Mouse (Mus musculus) cerebellum, postnatal 4 days (tissue): ENCODE results near the gene Tmem117.

Experiments used
- DNase-seq, 2 experiments: peaks; one replicate each; pipeline ENCODE4 v3.0.0; 2022; ENCODE audit warnings: low spot score in 2 of 2, mixed read lengths in 1 of 2

The Tmem117 gene

DNA sequence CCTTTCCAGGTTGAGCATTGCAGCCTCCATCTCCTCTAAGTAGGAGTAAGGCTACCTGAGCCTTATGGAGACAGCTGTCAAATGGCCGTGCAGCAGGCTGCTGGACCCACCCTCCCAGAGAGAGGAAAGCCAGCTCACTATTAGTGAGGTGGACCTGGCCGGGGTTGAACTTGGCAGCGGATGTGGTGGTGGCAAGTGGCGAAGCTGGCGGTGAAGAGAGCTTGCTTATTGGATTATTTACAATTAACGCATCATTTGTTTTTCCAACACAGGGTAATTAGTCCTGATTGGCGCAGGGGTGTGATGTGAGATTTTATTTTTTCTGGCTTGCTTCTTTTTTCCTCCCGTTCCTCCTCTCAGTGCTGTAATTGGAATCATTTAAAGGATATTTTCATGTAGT is 19.4 kb downstream of the Tmem117 start:
- DNase-seq: peak in 1 of 2 experiments; percentile 57

DNA sequence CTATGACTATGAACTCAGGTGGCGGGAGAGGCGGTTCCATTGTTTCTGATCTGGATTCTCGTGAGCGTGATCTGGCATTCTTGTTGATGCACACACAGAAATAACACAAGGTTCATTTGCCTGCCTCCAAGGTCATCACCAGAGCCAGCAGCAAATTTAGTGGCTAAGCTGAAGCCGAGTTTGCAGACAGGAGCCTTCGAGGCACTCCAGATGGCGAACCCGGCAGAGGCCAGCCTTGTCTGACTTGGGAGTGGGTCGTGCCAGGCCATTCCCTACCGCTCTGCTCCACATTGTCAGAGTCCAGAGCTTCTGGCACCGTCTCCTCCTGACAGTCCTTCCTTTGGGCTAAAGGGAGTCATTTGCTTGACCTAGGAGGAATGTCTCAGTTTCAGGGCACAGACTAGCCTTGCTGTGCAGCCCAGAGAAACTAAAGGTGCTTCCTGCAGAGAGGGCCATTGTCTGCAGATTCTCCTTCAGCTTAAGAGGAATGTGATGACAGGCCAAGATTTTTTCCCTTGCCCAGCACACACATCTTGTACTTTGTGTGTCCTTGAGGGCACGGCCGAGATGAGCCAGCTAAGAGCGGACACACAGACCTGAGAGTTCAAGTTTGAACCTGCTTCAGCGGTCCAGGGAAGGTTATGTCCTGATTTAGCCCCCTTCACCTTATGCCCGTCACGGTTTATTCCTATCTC is 20.2 kb downstream of the Tmem117 start:
- DNase-seq: peak in 1 of 2 experiments; percentile 63

DNA sequence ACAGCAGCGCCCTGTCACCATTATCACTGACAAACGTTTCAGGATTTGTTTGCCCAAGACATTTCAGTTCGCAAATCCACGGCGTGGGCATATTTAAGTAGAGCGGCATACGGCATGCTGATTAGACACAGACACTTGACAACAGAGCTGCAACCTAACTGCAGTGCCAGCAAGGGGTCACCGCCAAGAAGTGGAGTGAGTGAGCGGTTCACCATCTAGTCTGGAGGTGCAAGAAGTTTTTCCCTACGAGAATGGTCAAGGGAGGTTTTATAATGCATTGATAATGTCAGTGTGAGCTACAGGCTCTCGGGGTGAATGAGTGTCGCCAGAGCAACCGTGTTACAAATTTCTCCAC is 20.7 kb downstream of the Tmem117 start:
- DNase-seq: no peak

DNA sequence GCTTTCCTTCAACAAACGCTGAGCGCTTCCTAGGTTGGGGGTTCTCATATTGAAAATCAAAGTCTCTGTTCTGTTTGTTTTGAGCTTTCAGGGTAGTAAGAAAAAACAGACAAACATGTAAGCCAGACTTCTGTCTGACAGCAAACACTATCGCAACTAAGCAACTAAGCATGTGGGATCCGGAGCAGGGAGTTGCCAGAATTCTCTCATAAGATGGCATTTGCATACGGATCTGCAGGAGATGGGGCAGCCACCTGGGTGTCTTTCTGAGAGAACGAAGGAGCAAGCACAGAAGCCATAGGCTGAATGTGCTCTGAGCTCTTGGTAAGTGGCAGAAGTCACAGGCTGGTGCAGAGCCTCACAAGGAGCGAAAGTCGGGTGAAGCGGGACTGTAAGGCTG is 22.3 kb downstream of the Tmem117 start:
- DNase-seq: no peak

DNA sequence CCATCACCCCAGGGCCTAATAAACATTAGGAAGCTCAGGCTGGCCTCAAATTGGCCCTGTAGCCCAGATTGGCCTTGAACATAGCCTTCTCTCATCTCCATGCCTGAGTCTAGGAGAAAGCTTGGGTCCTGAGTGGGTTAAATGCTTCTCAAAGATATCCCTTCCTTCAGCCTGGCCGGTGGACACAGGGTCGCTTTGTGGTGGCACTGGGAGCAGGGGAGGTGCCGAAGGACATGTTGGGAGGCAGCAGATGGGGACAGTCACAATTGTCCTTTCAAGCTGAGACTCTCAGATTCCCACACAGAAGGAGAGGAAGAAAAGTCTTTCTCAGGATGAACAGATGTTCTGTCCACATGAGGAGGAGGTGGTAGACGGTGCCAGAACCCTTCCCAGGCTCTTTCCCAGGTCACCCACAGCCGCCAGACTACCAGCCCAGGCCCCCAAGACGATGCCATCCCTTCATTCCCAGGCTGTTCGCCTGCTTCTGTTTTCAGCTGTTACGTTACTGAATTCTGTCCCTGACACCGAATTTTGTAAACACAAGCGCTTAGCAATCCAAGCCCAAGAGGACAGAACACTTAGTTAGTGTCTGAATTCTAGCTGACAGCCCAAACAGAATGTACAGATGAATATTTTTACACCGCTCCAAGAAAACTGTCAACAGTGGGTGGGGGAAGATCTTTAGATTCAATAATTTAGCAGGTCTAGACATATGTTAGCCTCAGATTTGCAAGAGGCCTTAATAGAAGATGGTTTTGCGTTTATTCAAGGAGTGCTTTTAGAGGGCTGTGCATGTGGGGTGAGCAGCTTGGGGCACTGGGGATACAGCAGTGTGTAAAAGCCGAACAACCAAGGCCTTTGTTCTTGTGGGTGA is 23.2 kb downstream of the Tmem117 start:
- DNase-seq: no peak

DNA sequence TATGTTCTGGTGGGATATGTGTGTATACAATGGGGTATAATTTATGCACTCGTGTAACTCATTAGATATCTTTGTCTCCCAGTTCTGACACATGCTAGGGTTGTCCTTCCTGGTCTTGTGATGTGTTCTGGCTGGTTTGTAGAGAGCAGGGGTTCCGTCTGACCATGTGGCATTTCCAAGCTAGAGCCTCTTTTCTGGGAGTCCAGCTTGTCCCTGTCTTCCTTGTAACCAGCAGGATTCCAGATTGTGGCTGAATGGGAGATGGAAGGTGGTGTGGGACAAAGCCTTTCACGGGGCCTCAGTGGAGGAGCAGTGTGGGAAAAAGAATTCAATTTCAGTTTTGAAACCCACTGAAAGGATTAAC is 23.8 kb downstream of the Tmem117 start:
- DNase-seq: no peak

DNA sequence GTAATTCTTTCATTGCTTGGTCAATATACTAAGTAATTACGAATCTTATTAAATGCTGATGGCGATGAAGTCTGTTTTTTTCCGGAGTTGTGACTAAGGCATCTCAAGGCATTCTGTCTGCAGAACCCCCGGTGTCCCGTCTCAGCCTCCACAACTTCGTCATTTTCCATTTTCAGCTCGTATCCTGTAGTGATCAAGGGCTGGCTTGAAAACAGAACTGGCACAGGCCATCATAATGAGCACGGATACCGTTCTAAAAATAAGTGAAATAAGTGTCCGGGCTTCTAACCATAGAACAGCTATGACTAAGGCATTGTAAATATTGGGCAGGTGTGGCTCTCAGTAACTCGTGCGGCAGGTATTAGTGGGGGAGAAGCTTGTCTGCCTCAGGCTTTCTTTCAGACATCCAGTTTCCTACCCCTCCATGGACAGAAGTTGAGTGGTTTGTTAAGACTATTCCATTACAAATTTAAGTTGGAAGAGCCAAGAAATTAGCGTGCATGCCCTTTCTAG is 26.8 kb downstream of the Tmem117 start:
- DNase-seq: no peak

DNA sequence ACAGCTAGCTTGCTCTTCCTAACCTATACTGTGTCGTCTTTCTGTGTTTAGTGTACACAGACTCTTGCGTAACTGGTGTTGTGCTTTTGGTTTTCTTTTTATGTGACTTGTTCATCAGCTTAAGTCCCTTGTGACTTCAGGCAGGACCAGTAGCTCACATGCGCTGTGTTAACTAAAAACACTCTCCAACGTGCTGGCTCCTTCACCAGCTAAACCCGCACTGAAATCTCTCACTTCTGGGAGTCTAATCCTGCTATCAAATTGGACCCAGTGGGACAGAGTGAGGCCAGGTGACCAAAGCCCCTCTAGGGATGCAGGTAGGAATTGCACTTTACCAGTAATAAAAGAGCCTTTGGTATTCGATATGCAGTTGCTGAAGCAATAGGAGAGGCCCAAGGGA is 28.9 kb downstream of the Tmem117 start:
- no peak for DNase-seq

DNA sequence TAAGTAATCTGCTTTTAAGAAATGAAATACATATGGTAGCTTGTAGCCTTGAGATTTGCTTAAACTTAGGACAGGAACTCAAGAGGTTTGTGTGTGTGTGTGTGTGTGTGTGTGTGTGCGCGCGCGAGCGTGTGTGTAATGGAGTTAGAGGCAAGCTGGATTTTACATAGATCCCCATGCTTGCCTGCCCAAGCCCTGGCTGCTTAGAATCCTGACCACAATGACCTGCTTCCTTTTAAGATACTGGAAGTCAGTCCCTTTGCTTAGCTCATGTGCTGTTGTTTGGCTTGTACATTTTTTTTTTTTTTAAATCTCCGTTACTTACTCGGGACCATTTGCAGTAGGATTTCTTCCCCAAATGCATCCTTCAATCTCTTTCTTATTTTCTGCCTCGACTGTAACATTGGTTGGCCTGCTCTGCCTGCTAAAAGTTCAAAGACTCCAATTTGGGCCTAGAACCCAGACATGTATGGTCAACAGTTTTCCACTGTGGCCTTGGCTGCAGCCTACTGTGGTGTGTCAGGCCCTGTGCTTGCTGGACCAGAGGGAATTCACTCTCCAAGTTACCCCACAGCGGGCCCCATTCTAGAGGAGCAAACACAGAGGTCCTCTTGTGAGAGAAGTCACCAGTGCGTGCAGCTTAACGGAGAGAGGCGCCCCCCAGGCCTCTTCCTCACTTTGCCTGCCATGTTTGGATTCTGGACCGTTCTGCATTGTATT is 29.5 kb downstream of the Tmem117 start:
- DNase-seq: no peak

DNA sequence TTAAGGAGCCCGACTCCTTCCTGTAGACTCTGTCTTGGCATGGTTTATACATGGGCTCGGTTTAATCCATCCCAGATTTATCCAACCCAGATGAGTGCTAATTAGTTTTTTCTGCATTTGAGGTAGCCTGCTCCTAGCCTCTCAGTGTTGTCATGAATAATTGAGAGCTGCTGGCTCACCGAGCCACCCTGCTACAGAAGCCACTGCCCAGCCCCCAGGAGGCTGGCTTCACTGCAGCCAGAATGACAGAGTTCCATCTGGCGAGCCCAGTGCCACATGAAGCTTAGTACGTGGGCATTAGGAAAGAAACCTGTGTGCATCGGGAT is 30.0 kb downstream of the Tmem117 start:
- peak in 1 of 2 experiments; percentile 33 for DNase-seq

DNA sequence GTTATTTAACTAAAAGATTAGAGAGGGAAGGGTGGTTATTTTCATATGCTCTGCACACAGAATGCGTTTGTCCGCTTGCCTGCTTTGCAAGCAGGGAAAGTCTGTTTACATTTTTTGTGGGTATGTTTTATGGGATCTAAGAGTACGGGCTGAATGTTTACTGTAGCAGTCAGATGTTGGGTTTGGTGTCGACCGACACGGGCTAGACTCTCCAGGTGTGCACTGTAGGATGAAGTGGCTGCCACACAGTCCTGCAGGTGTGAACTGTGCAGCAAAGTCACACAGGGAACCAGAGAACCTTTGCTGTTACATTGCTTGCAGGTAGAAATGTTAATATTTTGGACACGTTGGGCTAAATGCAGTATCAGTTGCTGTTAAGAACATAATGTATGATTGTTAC is 31.9 kb downstream of the Tmem117 start:
- DNase-seq: no peak

DNA sequence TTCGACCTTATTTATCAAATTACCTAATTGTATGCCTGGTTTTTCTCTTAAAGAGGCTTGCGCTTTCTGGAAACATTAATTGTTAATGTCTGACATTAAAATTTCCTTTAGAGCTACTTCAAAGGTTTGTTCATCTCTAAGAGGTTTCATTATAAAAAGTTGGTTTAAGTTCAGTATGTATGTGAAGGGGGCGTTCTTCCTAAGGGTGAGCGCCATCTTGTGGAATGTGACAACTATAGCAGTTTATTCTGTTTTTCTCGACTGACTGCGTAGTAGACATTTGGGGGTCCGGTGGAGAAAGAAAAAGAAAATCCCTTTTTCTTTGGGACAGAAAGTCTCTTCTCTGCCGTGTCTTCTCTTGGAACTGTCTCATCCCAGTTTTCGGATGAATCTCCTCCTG is 32.4 kb downstream of the Tmem117 start:
- DNase-seq: peak in 1 of 2 experiments; percentile 18

DNA sequence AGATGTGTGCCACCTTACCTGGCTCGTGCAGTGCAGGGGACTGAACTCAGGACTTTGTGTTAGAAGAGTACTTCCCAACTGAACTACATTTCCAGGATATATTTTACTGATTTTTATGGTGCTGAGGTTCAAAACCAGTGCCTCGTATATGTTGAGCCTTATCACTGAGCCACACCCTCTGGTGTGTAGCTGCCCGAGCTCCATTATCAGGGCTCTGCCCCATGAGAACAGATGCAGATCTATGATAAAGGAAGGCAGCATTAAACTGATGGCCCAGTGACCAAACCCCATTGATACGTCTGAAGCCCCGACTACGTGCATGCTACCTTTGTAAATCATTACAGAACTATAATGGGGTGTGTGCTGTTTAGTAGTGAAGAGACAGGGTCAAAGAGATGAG is 35.6 kb downstream of the Tmem117 start:
- DNase-seq: no peak

DNA sequence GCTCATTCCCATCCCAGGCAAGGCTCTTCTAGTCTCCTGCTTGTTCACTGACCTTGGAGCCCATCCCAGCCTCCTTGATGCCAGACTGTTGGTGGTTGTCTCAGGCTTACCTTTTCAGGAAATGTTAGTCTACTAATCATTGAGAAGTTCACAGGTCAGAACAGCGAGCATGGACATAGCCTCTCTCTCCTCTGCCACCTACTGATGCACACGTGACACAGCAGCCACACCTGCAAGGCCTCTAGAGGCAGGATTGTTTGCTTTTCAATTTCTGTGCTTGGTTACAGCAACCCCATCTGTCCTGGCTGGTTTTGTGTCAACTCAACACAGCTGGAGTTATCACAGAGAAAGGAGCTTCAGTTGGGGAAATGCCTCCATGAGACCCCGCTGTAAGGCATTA is 52.1 kb downstream of the Tmem117 start:
- DNase-seq: no peak

DNA sequence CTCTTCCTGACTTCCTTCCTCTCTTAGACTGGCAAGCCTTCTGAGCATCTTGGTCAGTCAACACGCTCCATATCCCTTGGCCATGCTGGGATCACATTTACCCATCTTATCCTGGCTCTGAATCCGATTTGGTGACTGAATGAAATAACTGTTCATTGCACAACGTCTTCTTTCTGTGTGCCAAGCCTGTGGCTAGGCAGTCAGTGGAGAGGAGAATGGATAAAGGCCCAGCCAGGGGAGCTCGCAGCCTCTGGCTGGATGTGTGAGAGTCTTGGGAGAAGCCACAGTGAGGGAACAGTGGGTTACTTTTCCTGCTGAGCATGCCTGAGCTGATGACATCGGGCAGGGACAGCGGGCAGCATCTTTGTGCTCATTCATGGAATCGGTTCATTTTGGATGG is 55.2 kb downstream of the Tmem117 start:
- no peak for DNase-seq

DNA sequence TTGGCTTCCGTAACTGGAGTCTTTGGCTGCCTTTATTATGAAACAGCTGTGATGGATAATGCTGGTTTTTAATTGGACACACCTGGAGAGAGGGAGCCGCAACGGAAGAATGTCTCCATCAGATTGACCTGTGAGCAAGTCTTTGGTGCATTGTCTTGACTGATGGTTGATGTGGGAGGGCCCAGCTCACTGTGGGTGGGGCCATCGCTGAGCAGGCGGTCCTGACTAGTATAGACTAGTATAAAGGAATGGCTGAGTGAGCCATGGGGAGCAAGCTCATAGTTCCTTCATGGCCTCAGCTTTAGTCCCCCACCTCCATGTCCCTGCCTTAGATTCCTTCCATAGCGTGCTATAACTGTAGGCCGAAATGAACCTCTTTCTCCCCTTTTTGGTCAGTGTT is 58.1 kb downstream of the Tmem117 start:
- no peak for DNase-seq

DNA sequence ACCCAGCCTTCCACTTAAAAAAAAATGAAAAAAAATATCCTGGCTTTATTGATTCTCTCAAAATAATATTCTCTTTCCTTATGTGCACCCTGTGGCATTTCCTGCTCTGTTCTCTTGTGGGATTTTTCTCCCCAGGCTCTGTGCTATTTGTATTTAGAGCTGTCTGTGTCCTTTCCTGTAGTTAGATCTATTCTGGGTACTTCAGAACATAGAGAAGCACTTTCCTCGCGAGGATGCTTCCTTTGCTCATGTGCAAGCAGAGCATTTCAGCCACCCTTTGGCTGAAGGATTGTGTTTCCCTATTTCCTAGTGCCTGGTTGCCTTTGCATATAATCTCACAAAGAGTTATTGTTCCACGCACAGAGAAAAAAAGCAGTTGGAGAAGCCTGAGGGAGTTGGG is 58.6 kb downstream of the Tmem117 start:
- DNase-seq: no peak

DNA sequence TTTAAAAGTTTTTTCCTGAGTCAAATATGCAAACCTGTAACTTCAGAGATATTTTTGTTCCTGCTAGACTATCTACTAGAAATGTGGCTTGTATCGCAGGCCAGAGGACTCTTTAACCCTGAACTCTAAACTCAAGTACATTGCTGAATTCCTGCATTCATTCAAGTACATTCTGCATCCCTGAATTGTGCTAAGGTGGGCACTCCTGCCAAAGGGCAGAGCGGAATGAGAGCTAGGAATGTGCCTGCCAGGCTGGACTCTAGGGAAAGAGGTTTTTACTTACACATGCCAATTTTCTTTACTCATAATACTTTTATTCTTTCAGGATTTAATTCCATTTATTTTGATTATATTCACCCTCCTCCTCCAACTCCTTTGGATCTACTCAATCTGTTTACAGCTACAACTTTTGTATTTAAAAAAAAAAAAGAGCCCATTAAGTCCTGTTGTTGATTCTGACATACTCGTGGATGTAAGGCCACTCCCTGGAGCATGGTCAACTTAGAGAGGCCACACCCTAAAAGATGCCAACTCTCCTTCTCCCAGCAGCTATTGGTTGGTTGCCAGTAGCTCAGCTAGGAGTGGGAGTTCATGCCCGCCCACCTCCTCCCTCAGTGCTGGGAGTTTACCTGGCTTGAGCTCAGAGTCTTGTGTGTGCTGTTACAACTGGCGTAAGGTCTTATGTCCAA is 60.3 kb downstream of the Tmem117 start:
- DNase-seq: no peak

DNA sequence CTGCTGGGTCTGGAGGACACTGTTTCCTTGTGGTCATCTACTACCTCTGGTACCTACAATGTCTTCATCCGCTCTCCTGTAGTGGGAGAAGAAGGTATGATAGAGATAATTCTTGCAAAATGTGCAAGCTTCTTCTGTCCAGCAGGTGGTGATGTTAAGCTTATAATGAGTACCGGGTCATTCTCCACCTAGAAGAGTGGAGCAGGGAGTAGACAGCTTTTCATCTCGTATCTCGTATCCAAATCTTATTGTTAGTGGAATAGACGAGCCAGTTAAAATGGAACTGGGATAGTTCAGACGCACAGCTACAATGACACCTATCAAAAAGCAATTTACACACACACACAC is 60.8 kb downstream of the Tmem117 start:
- DNase-seq: no peak

DNA sequence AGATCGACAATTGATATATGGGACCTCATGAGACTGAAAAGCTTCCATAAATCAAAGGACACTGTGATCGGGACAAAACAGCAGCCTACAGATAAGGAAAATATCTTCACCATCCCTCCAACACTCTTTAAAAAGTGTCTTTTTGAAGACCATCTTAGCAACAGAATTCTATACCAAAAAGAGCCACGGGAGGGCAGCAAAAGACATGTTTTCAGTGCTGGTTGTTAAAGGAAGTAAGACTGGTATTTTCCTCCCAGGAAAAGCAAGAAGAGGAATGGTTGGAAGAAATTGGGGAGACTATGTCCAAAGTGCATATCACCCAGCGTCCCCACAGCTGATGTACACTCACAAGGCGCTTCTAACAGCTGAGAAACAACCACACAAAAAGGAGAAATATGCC is 93.7 kb downstream of the Tmem117 start:
- DNase-seq: peak; percentile 34 to 75

DNA sequence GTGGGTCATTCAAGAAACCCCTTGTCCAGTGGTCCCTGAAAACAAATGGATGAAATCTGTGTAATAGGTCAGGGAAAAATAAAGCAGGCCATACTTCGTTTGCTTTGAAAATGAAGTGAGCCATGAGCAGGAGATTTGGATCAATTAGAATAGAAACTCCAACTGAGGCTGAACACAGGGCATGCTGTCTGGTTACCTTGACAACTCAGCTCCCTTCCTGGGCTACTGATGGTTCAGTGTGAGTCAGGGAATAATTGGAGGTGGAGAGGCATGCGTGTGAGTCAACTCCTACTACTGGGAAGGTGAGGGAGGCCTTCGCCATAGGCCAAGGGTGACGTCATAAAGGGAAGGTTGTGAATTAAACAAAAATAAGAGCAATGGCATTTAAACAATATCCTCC is 103.1 kb downstream of the Tmem117 start:
- DNase-seq: no peak

DNA sequence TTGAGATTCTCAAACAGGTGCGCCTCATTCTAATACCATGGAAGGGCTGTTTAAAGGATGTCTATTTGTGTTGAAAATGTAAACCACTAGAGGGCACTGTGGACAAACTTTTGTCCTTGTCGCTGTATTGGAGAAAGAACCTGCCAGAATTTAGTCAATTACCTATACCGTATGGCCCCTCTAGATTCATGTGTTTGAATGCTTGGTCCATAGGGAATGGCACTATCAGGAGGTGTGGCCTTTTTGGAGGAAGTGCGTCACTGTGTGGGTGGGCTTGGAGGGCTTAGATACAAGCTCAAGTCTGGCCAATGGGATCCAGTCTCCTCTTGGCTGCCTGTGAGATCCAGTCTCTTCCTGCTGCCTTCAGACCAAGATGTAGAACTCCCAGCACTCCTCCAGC is 140.2 kb downstream of the Tmem117 start:
- peak in 1 of 2 experiments; percentile 34 for DNase-seq
